Mouse (Mus musculus): ENCODE data around the gene Gm12886. TPM values are rescaled to one million over a fixed set of nuclear protein-coding genes. Genes with fewer than 3 reads are reported as not detected.

Gene Gm12886
- total RNA-seq (2014; rRNA removed) (not detected in 2 replicates), polyA plus RNA-seq (2015; fragmentation: Nextera tagmentation; extraction: Ambion mirVana) (not detected in 2 replicates)

DNA sequence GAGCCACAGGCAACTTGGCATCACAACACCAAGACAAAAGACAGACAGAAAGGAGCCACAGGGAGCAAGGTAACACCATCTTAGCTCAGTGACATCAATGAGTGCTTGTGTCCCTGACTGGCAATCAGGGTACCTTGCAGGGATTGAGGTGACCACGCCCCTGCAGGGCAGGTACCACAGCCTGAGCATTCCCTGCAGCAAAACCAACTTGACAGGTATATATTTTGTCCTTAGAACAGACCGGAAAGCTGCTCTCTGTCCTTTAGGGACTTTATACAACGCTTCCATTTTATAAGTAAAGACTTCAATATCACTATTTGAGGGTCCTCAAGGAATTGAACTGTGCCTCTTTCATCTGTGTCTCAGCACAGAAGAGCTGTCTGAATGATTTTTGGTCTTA lies at the start of gene Gm12886:
TSS of gene Gm12886 (minus strand) at position 101 of the 400 bp plus-strand sequence.
- Histone ChIP-seq H3K9ac (replicated peaks; ENCODE audit: low read length) (no peak within 1 kb of the TSS), H3K4me2 (ENCODE audit: low read depth, low read length) (no peak within 1 kb of the TSS), H3K36me3 (ENCODE audit: insufficient read depth, low read length) (no peaks in the 10 kb centered on the region), H3K9me3 (ENCODE audit: low read length) (0 out of 2 replicates have a peak, but pooled peaks cover 2% of the 10 kb centered on the region), H3K4me3 (ENCODE audit: low read length) (no peak within 1 kb of the TSS), H3K27me3 (ENCODE audit: insufficient read depth, low read length) (no peaks in the 10 kb centered on the region), H3K4me1 (ENCODE audit: insufficient read depth, low read length) (no peaks in the 10 kb centered on the region), H3K27ac (no peak within 1 kb of the TSS)
- DNase-seq (ENCODE audit: low spot score) (no peak), ATAC-seq (no peak)
- 52% methylated on average over 3 of the region's 3 CpGs for WGBS
- no peak for TF ChIP-seq CTCF (IDR thresholded peaks at IDR 0.05; ENCODE audit: low read depth)

Other genes with a start within 250 kb of the Gm12886 start
- gene Rlf, start 208.0 kb downstream of the Gm12886 start, total RNA-seq (2014; rRNA removed), result 24.4 and 27.0 TPM in 2 replicates
- gene Rlf, start 208.0 kb downstream of the Gm12886 start, polyA plus RNA-seq (2015; fragmentation: Nextera tagmentation; extraction: Ambion mirVana), result 18.4 and 19.3 TPM in 2 replicates
- gene Gm12888, start 98.2 kb downstream of the Gm12886 start, total RNA-seq (2014; rRNA removed), result not detected in 2 replicates
- gene Gm12888, start 98.2 kb downstream of the Gm12886 start, polyA plus RNA-seq (2015; fragmentation: Nextera tagmentation; extraction: Ambion mirVana), result not detected in 2 replicates
- not detected in 2 replicates for gene Gm12887, start 199.0 kb upstream of the Gm12886 start, total RNA-seq (2014; rRNA removed)
- gene Gm12887, start 199.0 kb upstream of the Gm12886 start, polyA plus RNA-seq (2015; fragmentation: Nextera tagmentation; extraction: Ambion mirVana), result not detected in 2 replicates

Measured in hindbrain, postnatal 0 days (tissue).